Comparison of ENCODE assay signal across 9 mouse cellular contexts in the genomic region with DNA sequence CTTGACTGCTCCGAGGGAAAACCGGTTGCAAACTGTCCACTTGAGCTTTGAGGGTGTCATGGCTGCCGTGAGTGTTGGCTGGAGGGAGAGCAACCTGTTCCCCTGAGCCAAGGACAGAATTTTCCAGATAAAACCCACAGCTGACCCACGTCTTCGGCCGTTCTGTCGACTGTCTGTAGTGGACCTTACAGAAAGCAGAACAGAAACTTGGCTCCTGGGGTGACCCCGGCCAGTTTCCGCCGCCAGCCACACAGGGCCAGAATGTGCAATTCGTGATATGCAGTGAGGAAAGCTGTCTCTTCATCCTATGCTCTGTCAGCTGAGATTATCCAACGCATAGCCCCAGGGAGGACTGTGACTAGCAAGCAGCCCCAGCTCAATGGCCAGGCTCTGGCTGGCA.
DNase-seq lines count a peak whose midpoint lies in the region; ATAC-seq lines count a peak whose summit lies in the region.
"Had no signal": no experiment of that assay in that cellular context is flagged by ENCODE, and none has a peak within 500 bp of the region (broad histone marks: within the 10 kb centered on the region; RNA-seq: fewer than 3 reads in every experiment).

No protein-coding gene starts in this region.

- no peak for ATAC-seq in embryonic facial prominence, embryonic 13.5 days (ENCODE audit: insufficient number of reproducible peaks, insufficient read depth, low FRiP score, low TSS enrichment, low read depth)
- ATAC-seq in midbrain, embryonic 12.5 days (ENCODE audit: low FRiP score, low read depth): no peak
- ATAC-seq in megakaryocyte-erythroid progenitor cell, adult 5-6 weeks (replicated peaks; ENCODE audit: low FRiP score, low TSS enrichment, poor library complexity, severe bottlenecking): no peak

- peaks cover 39% of the 10 kb centered on the region for H3K4me1 ChIP-seq in embryonic facial prominence, embryonic 13.5 days
- peaks cover 48% of the 10 kb centered on the region for H3K4me1 ChIP-seq in hindbrain, embryonic 10.5 days (replicated peaks)
- H3K4me1 ChIP-seq in midbrain, embryonic 12.5 days: peaks cover 50% of the 10 kb centered on the region

- H3K27ac ChIP-seq in embryonic facial prominence, embryonic 13.5 days: peak overlapping the region; percentile 45
- H3K27ac ChIP-seq in hindbrain, embryonic 10.5 days: 0 out of 2 replicates have a peak overlapping the region, but pooled peaks have one; percentile 30
- peak overlapping the region; percentile 63 for H3K27ac ChIP-seq in midbrain, embryonic 12.5 days (replicated peaks)

- no peak overlapping the region for H3K9ac ChIP-seq in embryonic facial prominence, embryonic 13.5 days
- H3K9ac ChIP-seq in midbrain, embryonic 12.5 days (replicated peaks): no peak overlapping the region

- H3K27me3 ChIP-seq in embryonic facial prominence, embryonic 13.5 days: no peaks in the 10 kb centered on the region
- no peaks in the 10 kb centered on the region for H3K27me3 ChIP-seq in hindbrain, embryonic 10.5 days (ENCODE audit: insufficient read depth, poor library complexity, severe bottlenecking)
- H3K27me3 ChIP-seq in midbrain, embryonic 12.5 days: no peaks in the 10 kb centered on the region

- no peaks in the 10 kb centered on the region for H3K9me3 ChIP-seq in embryonic facial prominence, embryonic 13.5 days
- no peaks in the 10 kb centered on the region for H3K9me3 ChIP-seq in hindbrain, embryonic 10.5 days
- no peaks in the 10 kb centered on the region for H3K9me3 ChIP-seq in midbrain, embryonic 12.5 days

- 0 out of 2 replicates have a peak overlapping the region, but pooled peaks have one; percentile 1 for H3K4me2 ChIP-seq in embryonic facial prominence, embryonic 13.5 days
- no peak overlapping the region for H3K4me2 ChIP-seq in midbrain, embryonic 12.5 days (replicated peaks)

- H3K36me3 ChIP-seq in embryonic facial prominence, embryonic 13.5 days: 0 out of 2 replicates have a peak, but pooled peaks cover 4% of the 10 kb centered on the region
- peaks cover 10% of the 10 kb centered on the region for H3K36me3 ChIP-seq in hindbrain, embryonic 10.5 days
- 0 out of 2 replicates have a peak, but pooled peaks cover under 1% of the 10 kb centered on the region for H3K36me3 ChIP-seq in midbrain, embryonic 12.5 days

- DNase-seq in layer of hippocampus, adult 9-10 months (ENCODE audit: low spot score): peak; percentile 20
- DNase-seq in layer of hippocampus, adult 8-10 months (ENCODE audit: low spot score in 2 of 2): no peak
- no peak for DNase-seq in hindbrain, embryonic 10.5 days (ENCODE audit: low spot score)
- DNase-seq in frontal cortex, adult 2 months (ENCODE audit: extremely low spot score in 1 of 2, low spot score in 1 of 2): no peak
- no peak for DNase-seq in gastrocnemius, postnatal 14 days

- H3K4me3 ChIP-seq in embryonic facial prominence, embryonic 13.5 days: no peak overlapping the region
- H3K4me3 ChIP-seq in hindbrain, embryonic 10.5 days: no peak overlapping the region
- no peak overlapping the region for H3K4me3 ChIP-seq in midbrain, embryonic 12.5 days
- H3K4me3 ChIP-seq: myocyte had no signal

- 78% methylated on average over 12 of the region's 12 CpGs for WGBS in embryonic facial prominence, embryonic 13.5 days
- 87% methylated on average over 12 of the region's 12 CpGs for WGBS in hindbrain, embryonic 10.5 days
- WGBS in midbrain, embryonic 12.5 days: 80% methylated on average over 12 of the region's 12 CpGs

- intact Hi-C loops in gastrocnemius, postnatal 14 days (cut with DNase I; ENCODE audit: low total_unique reads): loop anchor here (5.0 kb wide), 1 partner anchor 339 kb away; no protein-coding TSS in a partner anchor
